Mouse (Mus musculus): ENCODE measurements around the gene Xlr4b.
"Not testable (repeated sequence)": the region's sequence is repeated elsewhere in the genome, so short reads cannot be mapped to it uniquely, and the experiment has no call there.

The Xlr4b gene

DNA sequence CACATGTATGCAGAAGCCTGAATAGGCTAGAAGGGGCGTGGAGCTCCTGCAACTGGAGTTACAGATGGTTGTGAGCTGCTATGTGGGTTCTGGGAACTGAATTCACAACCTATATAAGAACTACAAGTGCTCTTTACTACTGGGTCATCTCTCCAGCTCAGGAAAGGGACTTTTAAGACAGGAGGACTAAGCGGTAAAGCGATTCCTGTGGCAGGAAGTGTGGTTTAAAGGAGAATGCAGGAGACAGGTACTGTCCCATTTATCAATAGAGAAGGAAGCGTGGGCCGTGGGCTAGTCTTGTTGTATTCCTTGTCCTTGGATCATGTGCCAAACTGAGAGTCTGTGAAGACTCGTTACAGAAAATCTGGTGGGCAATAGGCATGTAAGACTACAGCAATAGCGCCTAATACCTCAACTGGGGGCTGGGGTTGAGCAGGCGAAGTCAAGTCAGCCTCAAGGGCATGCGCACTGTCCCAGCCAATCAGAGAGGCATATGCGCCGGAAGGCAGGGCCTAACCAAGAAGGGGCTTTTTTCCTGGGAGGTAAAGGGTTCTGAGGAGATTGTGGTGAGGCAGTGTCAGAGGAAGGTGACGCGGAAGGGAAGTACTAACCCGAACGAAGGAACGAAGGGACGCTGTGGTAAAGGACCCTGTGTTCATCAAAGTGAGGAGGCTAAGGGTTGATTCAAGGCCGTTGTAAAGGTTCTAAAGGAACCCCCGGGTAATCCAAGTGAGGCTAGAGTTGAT is at the start of gene Xlr4b:
TSS of gene Xlr4b (plus strand) at position 515 of the 746 bp plus-strand sequence.
- in situ Hi-C loops (cut with MboI, MseI), result loop anchor here (10.0 kb wide), 1 partner anchor 1511 kb away; no protein-coding TSS in a partner anchor

DNA sequence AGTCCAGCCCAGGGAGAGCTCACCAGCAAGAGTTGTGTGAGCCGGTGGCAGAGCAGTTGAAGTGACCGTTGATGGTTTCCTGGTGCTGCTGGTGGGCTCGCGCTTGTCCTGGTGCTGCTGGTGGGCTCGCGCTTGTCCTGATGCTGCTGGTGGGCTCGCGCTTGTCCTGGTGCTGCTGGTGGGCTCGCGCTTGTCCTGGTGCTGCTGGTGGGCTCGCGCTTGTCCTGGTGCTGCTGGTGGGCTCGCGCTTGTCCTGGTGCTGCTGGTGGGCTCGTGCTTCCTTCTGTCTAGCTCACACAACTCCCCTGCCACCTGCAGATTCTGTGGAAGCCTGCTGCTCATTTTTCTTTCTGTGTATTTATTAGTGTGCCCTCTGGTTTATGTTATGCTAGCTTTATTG is 37.2 kb upstream of the Xlr4b start, which contains the start of gene Spin2d:
TSS of gene Spin2d (minus strand) at position 101 of the 400 bp plus-strand sequence.
- in situ Hi-C loops (cut with MboI, MseI), result not testable (repeated sequence)

DNA sequence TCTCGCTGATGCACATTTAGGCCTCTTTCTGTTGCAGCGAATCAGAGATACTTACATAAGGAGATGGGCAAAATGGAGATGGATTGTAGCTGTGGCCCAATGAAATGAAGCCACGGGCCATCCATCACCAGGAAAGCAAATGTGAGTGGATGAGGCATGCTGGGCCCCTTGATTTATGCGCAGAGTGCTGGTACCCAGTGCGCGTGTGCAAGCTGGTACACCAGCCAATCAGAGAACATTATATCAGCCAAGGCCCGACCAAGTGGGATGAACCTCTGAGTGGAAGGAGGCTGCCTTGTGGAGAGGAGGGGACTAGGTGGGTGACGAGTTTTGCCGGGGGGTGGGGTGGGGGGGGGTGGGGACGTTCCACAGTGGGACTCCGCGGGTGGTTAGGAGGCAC is 22.2 kb upstream of the Xlr4b start, which contains the start of gene Xlr3b:
TSS of gene Xlr3b (plus strand) at position 274 of the 400 bp plus-strand sequence.
- in situ Hi-C loops (cut with MboI, MseI), result loop anchor here (10.0 kb wide), 1 partner anchor 1513 kb away; no protein-coding TSS in a partner anchor

- in situ Hi-C loops (cut with MboI, MseI), result loop anchor here (25.0 kb wide), 1 partner anchor 112 kb away; the partner anchor contains the start of genes Gm45015 and Zfp275
These were observed 11.2 kb downstream of the Xlr4b start for GRCm38 (mm10) chrX:73225365-73225764.

DNA sequence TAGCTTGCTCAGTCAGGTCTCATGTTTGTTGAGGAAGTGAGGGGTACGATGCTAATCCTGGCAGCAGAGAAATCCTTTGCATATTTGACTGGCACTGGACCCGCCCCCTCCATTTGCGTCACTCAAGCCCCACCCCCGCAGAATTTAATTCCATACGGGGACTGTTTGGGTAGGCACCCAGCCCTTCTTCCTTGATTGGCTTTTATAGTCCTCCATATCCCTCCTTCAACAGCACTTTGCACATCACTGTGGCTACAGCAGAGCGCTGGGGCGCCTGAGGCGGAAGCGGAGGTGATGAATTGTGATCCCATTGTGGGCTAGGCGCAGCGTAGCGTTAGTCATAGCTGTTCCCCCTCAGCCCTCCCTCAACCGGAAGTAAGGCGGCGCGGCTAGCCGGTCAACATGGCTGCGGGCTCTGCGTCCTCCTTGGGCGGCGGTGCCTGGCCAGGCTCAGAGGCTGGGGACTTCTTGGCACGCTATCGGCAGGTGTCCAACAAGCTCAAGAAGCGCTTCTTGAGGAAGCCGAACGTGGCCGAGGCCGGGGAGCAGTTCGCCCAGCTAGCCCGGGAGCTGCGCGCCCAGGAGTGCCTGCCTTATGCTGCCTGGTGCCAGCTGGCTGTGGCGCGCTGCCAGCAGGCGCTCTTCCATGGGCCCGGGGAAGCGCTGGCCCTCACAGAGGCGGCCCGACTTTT is 13.9 kb downstream of the Xlr4b start, which contains the start of gene F8a:
TSS of gene F8a (plus strand) at position 378 of the 692 bp plus-strand sequence.
- in situ Hi-C loops (cut with MboI, MseI), result loop anchor here (25.0 kb wide), 1 partner anchor 109 kb away; the partner anchor contains the start of genes Gm45015 and Zfp275

DNA sequence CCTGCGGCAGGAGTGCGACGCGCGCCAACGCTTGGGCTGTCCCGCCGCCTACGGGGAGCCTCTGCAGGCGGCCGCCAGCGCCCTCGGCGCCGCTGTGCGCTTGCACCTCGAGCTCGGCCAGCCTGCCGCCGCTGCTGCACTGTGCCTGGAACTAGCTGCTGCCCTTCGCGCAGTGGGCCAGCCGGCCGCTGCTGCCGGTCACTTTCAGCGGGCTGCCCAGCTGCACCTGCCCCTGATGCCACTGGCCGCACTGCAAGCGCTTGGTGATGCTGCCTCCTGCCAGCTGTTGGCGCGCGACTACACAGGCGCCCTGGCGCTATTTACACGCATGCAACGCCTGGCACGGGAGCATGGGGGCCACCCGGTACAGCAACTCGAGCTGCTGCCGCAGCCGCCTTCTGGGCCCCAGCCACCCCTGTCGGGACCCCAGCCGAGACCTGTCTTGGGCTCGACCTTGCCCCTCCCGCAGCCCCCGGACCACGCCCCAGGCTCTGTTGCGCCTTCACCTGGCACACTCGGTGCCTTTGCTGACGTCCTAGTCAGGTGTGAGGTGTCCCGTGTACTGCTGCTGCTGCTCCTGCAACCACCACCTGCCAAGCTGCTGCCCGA is 14.6 kb downstream of the Xlr4b start:
- in situ Hi-C loops (cut with MboI, MseI), result loop anchor here (25.0 kb wide), 1 partner anchor 109 kb away; the partner anchor contains the start of genes Gm45015 and Zfp275

DNA sequence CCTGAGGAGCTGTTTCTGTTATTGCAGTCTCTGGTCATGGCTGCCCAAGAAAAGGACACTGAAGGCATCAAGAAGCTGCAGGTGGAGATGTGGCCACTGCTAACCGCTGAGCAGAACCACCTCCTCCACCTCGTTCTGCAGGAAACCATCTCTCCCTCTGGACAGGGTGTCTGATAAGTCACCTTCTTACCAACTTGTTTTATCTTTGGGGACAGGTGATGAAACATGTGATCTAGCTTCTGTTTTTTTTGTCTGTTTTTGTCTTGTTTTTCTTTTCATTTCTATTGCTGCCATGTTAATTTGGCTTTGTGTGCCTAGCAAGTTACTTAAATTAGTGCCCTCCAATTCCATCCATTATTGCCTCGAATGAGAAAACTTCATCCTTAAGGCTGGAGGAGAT is 15.2 kb downstream of the Xlr4b start:
- in situ Hi-C loops (cut with MboI, MseI), result loop anchor here (25.0 kb wide), 1 partner anchor 108 kb away; the partner anchor contains the start of genes Gm45015 and Zfp275

GRCm38 (mm10) chrX:73242821-73243325 is 28.7 kb downstream of the Xlr4b start, which contains the start of gene Xlr4c:
Gene Xlr4c, minus strand, starts transcription at chrX:73243130.
- in situ Hi-C loops (cut with MboI, MseI), result loop anchor here (5.0 to 25.0 kb wide), 2 partner anchors 94 to 1699 kb away; partner anchors contain the start of genes Gm45015 and Zfp275

GRCm38 (mm10) chrX:73262428-73262827 is 48.3 kb downstream of the Xlr4b start:
- in situ Hi-C loops (cut with MboI, MseI), result loop anchor here (10.0 kb wide), 1 partner anchor 1432 kb away; no protein-coding TSS in a partner anchor

DNA sequence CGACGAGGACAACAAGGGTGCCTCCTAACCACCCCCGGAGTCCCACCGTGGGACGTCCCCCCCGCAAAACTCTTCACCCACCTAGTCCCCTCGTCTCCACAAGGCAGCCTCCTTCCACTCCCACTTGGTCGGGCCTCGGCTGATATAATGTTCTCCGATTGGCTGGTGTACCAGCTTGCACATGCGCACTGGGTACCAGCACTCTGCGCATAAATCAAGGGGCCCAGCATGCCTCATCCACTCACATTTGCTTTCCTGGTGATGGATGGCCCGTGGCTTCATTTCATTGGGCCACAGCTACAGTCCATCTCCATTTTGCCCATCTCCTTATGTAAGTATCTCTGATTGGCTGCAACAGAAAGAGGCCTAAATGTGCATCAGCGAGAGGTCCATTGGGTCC is 51.1 kb downstream of the Xlr4b start, which contains the start of gene Xlr3c:
TSS of gene Xlr3c (minus strand) at position 121 of the 400 bp plus-strand sequence.
- in situ Hi-C loops (cut with MboI, MseI), result loop anchor here (10.0 kb wide), 1 partner anchor 1430 kb away; no protein-coding TSS in a partner anchor

Data from T-helper 2 cell (primary cell).